Mouse (Mus musculus) myocyte (in vitro differentiated cells): ENCODE data around the gene Pcsk4. TPM values are rescaled to one million over a fixed set of nuclear protein-coding genes. Genes with fewer than 3 reads are reported as not detected.

Experiments
- H3K27me3 ChIP-seq: one replicate; pipeline ENCODE4 v1.6.1; 2011; ENCODE audit not compliant: control insufficient read depth, insufficient read depth, insufficient read length
- H3K36me3 ChIP-seq: one replicate; pipeline ENCODE4 v1.6.1; 2011; ENCODE audit not compliant: control insufficient read depth, insufficient read depth
- H3K4me2 ChIP-seq: one replicate; pipeline ENCODE4 v1.6.1; 2011; ENCODE audit warnings: low read depth, control low read depth
- H3K4me3 ChIP-seq: one replicate; pipeline ENCODE4 v1.5.1; 2011; ENCODE audit warnings: mild to moderate bottlenecking, control low read depth, moderate library complexity
- H3K79me2 ChIP-seq: one replicate; pipeline ENCODE4 v1.6.1; 2011; ENCODE audit not compliant: control insufficient read depth, insufficient read depth
- H3ac ChIP-seq: one replicate; pipeline ENCODE4 v1.6.1; 2011; ENCODE audit not compliant: control insufficient read depth, insufficient read length
- CEBPB ChIP-seq: IDR thresholded peaks from 2 replicates; pipeline ENCODE4 v1.6.1; 2011; ENCODE audit warnings: mild to moderate bottlenecking, moderate library complexity; ENCODE audit not compliant: poor library complexity, insufficient read depth, severe bottlenecking
- E2F4 ChIP-seq: IDR thresholded peaks from one replicate; pipeline ENCODE4 v1.6.1; 2011; ENCODE audit warnings: mild to moderate bottlenecking, control low read depth, moderate library complexity; ENCODE audit not compliant: insufficient read depth
- MAX ChIP-seq: IDR thresholded peaks from one replicate; pipeline ENCODE4 v1.6.1; 2011; ENCODE audit warnings: low read depth, mild to moderate bottlenecking, control low read depth
- MYOD1 ChIP-seq, 3 experiments: IDR thresholded peaks; one replicate each; pipeline ENCODE4 v1.6.1; 2011; ENCODE audit warnings: control low read depth in 2 of 3, low read depth in 2 of 3, mild to moderate bottlenecking in 2 of 3, moderate library complexity in 1 of 3; ENCODE audit not compliant: insufficient read length in 2 of 3, control insufficient read depth in 1 of 3
- MYOG ChIP-seq, 3 experiments: IDR thresholded peaks; one replicate each; pipeline ENCODE4 v1.6.1; 2011; ENCODE audit warnings: control low read depth in 2 of 3, low read depth in 2 of 3, mild to moderate bottlenecking in 2 of 3; ENCODE audit not compliant: insufficient read length in 2 of 3, control insufficient read depth in 1 of 3, insufficient read depth in 1 of 3
- POLR2A ChIP-seq: IDR thresholded peaks from one replicate; pipeline ENCODE4 v1.6.1; 2011; ENCODE audit warnings: low read depth, mild to moderate bottlenecking, control low read depth, moderate library complexity; ENCODE audit not compliant: insufficient read length
- POLR2AphosphoS2 ChIP-seq: IDR thresholded peaks from one replicate; pipeline ENCODE4 v1.6.1; 2011; ENCODE audit warnings: low read depth, control low read depth; ENCODE audit not compliant: insufficient read length
- REST ChIP-seq: IDR thresholded peaks from one replicate; pipeline ENCODE4 v1.6.1; 2011; ENCODE audit warnings: mild to moderate bottlenecking, control low read depth, moderate library complexity; ENCODE audit not compliant: insufficient read depth, insufficient read length
- SRF ChIP-seq: IDR thresholded peaks from one replicate; pipeline ENCODE4 v1.6.1; 2011; ENCODE audit warnings: low read depth; ENCODE audit not compliant: control insufficient read depth, insufficient read length
- TCF12 ChIP-seq: IDR thresholded peaks from one replicate; pipeline ENCODE4 v1.6.1; 2011; ENCODE audit warnings: mild to moderate bottlenecking, control low read depth; ENCODE audit not compliant: poor library complexity, insufficient read depth, severe bottlenecking
- TCF3 ChIP-seq: IDR thresholded peaks from one replicate; pipeline ENCODE4 v1.6.1; 2011; ENCODE audit warnings: low read depth, control low read depth; ENCODE audit not compliant: insufficient read length
- USF1 ChIP-seq: IDR thresholded peaks from one replicate; pipeline ENCODE4 v1.6.1; 2011; ENCODE audit warnings: low read depth, mild to moderate bottlenecking, control low read depth, moderate library complexity
- polyA plus RNA-seq: library from polyadenylated mRNA; unstranded; fragments of >200 nt; fragmentation: generic; extraction: Trizol; gene quantifications from one replicate; pipeline ENCODE4 v1.2.1, GENCODE M21; 2012; ENCODE audit warnings: missing spikeins

Gene Pcsk4
- polyA plus RNA-seq, 1 experiment: 2.1 TPM

DNA sequence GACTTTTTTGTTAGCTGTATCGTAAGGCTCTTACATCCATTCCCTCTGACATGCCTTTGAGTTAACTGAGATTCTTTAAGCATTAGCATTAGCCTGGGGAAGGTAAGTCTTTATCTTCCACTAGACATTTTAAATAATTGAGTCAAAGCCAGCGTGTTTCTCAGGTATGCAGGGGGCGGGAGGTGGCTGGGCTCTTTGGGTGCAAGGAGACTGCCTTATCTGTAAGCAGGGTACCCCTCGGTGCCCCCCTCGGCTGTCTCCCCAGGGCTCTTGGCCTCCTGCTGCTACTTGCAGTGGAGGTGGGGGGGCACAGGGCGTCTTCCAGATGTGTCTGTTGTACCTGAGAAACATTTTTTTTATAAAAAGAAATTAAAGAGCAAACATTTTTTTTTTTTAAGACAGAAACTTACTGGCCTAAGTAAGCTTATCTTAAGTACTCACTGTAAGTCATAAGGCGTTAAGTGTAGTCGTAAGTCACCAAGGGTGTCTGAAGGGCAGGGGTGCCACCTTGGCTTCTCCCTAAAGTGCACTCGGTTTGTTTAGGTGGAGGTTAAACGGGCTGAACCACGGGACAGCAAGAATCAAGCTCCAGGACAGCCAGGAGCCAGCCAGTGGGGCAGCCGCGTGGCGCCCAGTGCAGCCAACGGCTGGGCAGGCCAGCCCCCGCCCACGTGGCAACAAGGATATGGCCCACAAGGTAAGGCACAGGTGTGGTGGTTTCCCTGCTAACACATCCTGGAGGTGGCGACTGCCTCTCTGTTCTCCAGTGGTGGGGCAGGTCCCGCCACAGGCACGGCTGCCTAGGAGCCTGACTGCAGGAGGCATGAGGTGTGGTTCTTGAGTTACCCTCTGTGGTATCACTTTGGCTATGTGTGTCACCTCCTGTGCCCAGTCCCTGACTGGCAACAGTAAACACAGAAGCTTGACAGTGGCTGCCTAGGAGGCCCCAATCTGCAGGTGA is 46.5 kb downstream of the Pcsk4 start:
- H3K4me3 ChIP-seq: no peak overlapping the region
- H3K79me2 ChIP-seq: no peaks in the 10 kb centered on the region
- no peaks in the 10 kb centered on the region for H3K27me3 ChIP-seq
- no peak overlapping the region for H3ac ChIP-seq
- TF ChIP-seq REST (no peak), TCF3 (no peak), MYOG (IDR thresholded peaks at IDR 0.05; ENCODE audit: control insufficient read depth in 1 of 3, insufficient read depth in 1 of 3, insufficient read length in 2 of 3, low read depth in 2 of 3) (no peak), POLR2AphosphoS2 (peak; percentile 24)
- no peak overlapping the region for H3K4me2 ChIP-seq
- H3K36me3 ChIP-seq: peaks cover 26% of the 10 kb centered on the region

DNA sequence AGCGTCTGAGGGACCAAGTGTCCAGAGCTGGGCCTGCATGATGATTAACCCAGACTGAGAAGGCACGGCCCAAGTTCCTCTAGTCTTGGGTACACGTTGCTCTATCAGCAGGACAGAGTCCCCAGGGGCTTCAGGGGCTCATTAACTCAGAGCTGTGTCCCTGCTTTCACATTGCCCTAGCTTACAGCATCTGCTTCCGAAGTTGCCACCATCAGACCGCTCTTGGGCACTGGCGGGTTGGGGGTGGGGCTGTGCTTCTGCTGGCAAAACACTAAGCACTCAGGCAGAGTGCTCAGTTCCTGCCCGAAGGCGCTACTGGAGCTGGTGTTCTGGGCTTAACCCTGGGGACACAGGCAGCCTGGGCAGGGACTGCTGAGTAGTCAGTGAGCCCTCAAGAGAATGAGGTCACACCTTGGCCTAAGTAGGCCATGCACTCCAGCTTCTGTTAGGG is 47.4 kb downstream of the Pcsk4 start:
- H3K27me3 ChIP-seq: no peaks in the 10 kb centered on the region
- no peak for TF ChIP-seq CEBPB
- TF ChIP-seq TCF3: no peak
- TF ChIP-seq REST: no peak
- TF ChIP-seq E2F4: no peak
- TF ChIP-seq MYOG (IDR thresholded peaks at IDR 0.05; ENCODE audit: control insufficient read depth in 1 of 3, insufficient read depth in 1 of 3, insufficient read length in 2 of 3, low read depth in 2 of 3): no peak
- no peak for TF ChIP-seq MYOD1 (IDR thresholded peaks at IDR 0.05; ENCODE audit: control insufficient read depth in 1 of 3, insufficient read length in 2 of 3, low read depth in 2 of 3)
- no peak for TF ChIP-seq TCF12
- TF ChIP-seq SRF: no peak
- H3K79me2 ChIP-seq: no peaks in the 10 kb centered on the region
- no peak overlapping the region for H3ac ChIP-seq
- no peak overlapping the region for H3K4me2 ChIP-seq
- peaks cover 31% of the 10 kb centered on the region for H3K36me3 ChIP-seq
- H3K4me3 ChIP-seq: no peak overlapping the region

DNA sequence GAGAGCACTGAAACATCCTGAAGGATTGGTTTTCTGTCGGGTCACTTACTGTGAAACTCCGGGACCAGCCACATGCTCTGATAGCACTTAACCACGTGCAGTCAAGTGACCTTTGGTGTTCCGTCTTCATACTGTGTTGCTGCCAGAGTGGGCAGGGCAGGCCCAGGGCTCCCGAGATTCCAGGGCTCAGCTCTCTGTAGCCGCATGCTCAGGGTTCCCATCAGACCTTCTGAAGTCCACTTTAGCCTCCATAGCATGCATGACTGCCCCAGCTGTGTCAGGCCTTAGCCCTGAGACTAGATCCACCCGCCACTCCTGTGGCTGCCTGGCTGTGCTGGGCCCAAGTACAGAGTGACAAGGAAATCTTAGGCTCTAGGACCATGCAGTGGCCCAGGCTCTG is 48.0 kb downstream of the Pcsk4 start:
- Histone ChIP-seq H3K27me3 (no peaks in the 10 kb centered on the region), H3ac (no peak overlapping the region), H3K4me3 (no peak overlapping the region), H3K4me2 (no peak overlapping the region), H3K79me2 (no peaks in the 10 kb centered on the region), H3K36me3 (peaks cover 35% of the 10 kb centered on the region)
- TF ChIP-seq TCF12 (no peak), POLR2A (no peak), MYOD1 (IDR thresholded peaks at IDR 0.05; ENCODE audit: control insufficient read depth in 1 of 3, insufficient read length in 2 of 3, low read depth in 2 of 3) (no peak), USF1 (no peak), SRF (no peak), TCF3 (no peak)

DNA sequence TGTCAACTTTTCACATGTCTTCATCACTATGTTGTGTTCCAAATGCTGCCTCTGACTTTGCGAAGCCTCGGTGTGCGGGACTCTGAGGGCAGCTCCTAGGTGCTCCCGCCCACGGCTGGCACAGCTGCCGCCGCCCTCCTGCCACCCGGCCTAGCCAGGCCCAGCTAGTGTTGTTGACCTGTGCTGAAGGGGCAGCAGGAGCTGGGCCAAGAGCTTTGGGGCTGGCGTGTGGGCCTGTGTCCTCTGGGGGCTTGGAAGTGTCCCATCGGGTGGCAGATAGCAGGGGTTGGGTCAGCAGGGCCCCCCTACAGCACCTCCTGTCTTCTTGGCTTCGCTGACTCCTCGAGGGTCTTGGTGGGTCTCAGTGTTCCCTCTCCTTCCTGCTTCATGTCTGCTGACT is 50.0 kb downstream of the Pcsk4 start:
- peaks cover 29% of the 10 kb centered on the region for H3K36me3 ChIP-seq
- H3ac ChIP-seq: no peak overlapping the region
- peaks cover 5% of the 10 kb centered on the region for H3K79me2 ChIP-seq
- no peak overlapping the region for H3K4me3 ChIP-seq
- H3K4me2 ChIP-seq: no peak overlapping the region
- TF ChIP-seq MYOD1 (IDR thresholded peaks at IDR 0.05; ENCODE audit: control insufficient read depth in 1 of 3, insufficient read length in 2 of 3, low read depth in 2 of 3) (no peak), POLR2AphosphoS2 (no peak), REST (no peak), SRF (no peak), USF1 (no peak), POLR2A (no peak), TCF3 (no peak), E2F4 (no peak), CEBPB (no peak), MYOG (IDR thresholded peaks at IDR 0.05; ENCODE audit: control insufficient read depth in 1 of 3, insufficient read depth in 1 of 3, insufficient read length in 2 of 3, low read depth in 2 of 3) (no peak), MAX (no peak), TCF12 (no peak)
- no peaks in the 10 kb centered on the region for H3K27me3 ChIP-seq

DNA sequence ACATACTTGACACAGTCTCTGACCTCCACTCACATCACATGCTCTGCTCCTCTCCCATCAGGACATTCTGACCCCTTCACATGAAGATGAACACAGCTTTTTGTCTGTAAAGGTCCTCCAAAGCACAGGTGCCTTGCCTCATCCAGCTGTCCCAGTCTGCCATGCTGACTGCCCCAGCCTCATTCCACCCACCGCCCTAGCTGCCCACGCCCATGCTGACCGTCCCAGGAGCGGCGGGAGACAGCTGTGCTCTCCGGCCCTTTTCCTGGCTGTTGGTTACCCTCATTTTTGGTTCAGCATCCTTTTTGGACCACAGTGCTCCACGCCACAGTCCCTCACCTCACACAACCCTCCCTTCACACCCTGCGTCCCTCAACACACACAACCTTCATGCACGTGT is 50.9 kb downstream of the Pcsk4 start:
- Histone ChIP-seq H3ac (no peak overlapping the region), H3K4me3 (no peak overlapping the region), H3K36me3 (peaks cover 29% of the 10 kb centered on the region), H3K4me2 (no peak overlapping the region), H3K79me2 (peaks cover 14% of the 10 kb centered on the region), H3K27me3 (no peaks in the 10 kb centered on the region)
- no peak for TF ChIP-seq TCF12
- peak in 2 of 3 experiments; percentile 64 to 76 for TF ChIP-seq MYOG (IDR thresholded peaks at IDR 0.05; ENCODE audit: control insufficient read depth in 1 of 3, insufficient read depth in 1 of 3, insufficient read length in 2 of 3, low read depth in 2 of 3)
- no peak for TF ChIP-seq POLR2AphosphoS2
- TF ChIP-seq MAX: no peak
- TF ChIP-seq POLR2A: no peak
- no peak for TF ChIP-seq REST
- peak in 2 of 3 experiments; percentile 43 to 66 for TF ChIP-seq MYOD1 (IDR thresholded peaks at IDR 0.05; ENCODE audit: control insufficient read depth in 1 of 3, insufficient read length in 2 of 3, low read depth in 2 of 3)
- TF ChIP-seq SRF: no peak
- TF ChIP-seq E2F4: no peak
